Mouse (Mus musculus): ENCODE results near the gene Vmn1r19. TPM values are rescaled to one million over a fixed set of nuclear protein-coding genes. Genes with fewer than 3 reads are reported as not detected.
"Not testable (repeated sequence)": the region's sequence is repeated elsewhere in the genome, so short reads cannot be mapped to it uniquely, and the experiment has no call there.

The Vmn1r19 gene
- polyA plus RNA-seq (2015; fragmentation: Nextera tagmentation; extraction: Ambion mirVana) = not detected in 2 replicates

GRCm38 (mm10) chr6:57403480-57403879 lies at the start of gene Vmn1r19:
Vmn1r19 (plus strand) TSS chr6:57403780.
- not testable (repeated sequence) for H3K4me1 ChIP-seq; H3K27me3 ChIP-seq; H3K9ac ChIP-seq; H3K27ac ChIP-seq; H3K4me2 ChIP-seq; H3K4me3 ChIP-seq (replicated peaks); H3K36me3 ChIP-seq; H3K9me3 ChIP-seq (replicated peaks); ATAC-seq (replicated peaks; ENCODE audit: low FRiP score)
- 71% methylated on average over 3 of the region's 3 CpGs for WGBS

DNA sequence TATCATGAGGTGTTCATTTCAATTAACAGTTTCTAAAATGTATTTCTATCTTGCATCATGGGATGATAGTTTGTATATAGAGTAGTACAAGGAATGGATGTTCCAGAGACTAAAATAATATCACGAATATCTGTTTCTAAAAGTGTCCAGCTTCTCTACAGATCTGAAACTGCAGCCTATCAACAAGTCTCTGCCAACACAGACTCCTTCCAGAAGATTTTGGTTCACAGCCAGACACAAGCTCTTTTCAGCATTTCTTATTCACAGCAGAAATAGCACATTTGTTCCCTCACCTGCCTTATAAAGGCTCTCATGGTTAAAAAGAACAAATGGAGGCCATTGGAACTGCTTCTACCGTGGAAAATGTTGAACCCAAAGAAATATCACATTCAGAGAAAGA lies 46.7 kb upstream of the Vmn1r19 start:
- Histone ChIP-seq H3K27ac (no peak overlapping the region), H3K4me3 (replicated peaks) (no peak overlapping the region), H3K36me3 (no peaks in the 10 kb centered on the region), H3K9me3 (replicated peaks) (no peaks in the 10 kb centered on the region), H3K27me3 (no peaks in the 10 kb centered on the region), H3K9ac (no peak overlapping the region), H3K4me2 (no peak overlapping the region), H3K4me1 (no peaks in the 10 kb centered on the region)
- no peak for ATAC-seq (replicated peaks; ENCODE audit: low FRiP score)
- 78% methylated on average over 2 of the region's 2 CpGs for WGBS

GRCm38 (mm10) chr6:57363627-57364026 lies 40.0 kb upstream of the Vmn1r19 start, which contains the start of gene Vmn1r17:
Vmn1r17 (minus strand) TSS chr6:57363727.
- H3K27me3 ChIP-seq = no peaks in the 10 kb centered on the region
- ATAC-seq (replicated peaks; ENCODE audit: low FRiP score) = no peak
- no peak within 1 kb of the TSS for H3K4me2 ChIP-seq
- 96% methylated on average over 1 of the region's 1 CpGs for WGBS
- H3K9me3 ChIP-seq (replicated peaks) = no peaks in the 10 kb centered on the region
- no peak within 1 kb of the TSS for H3K9ac ChIP-seq
- no peak within 1 kb of the TSS for H3K27ac ChIP-seq
- no peak within 1 kb of the TSS for H3K4me3 ChIP-seq (replicated peaks)
- H3K36me3 ChIP-seq = no peaks in the 10 kb centered on the region
- no peaks in the 10 kb centered on the region for H3K4me1 ChIP-seq

GRCm38 (mm10) chr6:57365866-57366265 lies 37.7 kb upstream of the Vmn1r19 start:
- H3K36me3 ChIP-seq; H3K27ac ChIP-seq; H3K27me3 ChIP-seq; H3K4me2 ChIP-seq; H3K9ac ChIP-seq; H3K9me3 ChIP-seq (replicated peaks); H3K4me1 ChIP-seq; H3K4me3 ChIP-seq (replicated peaks); ATAC-seq (replicated peaks; ENCODE audit: low FRiP score): not testable (repeated sequence)
- 92% methylated on average over 1 of the region's 1 CpGs for WGBS

- no peak overlapping the region for H3K4me2 ChIP-seq
- H3K27me3 ChIP-seq = no peaks in the 10 kb centered on the region
- H3K27ac ChIP-seq = no peak overlapping the region
- no peak overlapping the region for H3K4me3 ChIP-seq (replicated peaks)
- H3K36me3 ChIP-seq = no peaks in the 10 kb centered on the region
- H3K9me3 ChIP-seq (replicated peaks) = no peaks in the 10 kb centered on the region
- H3K9ac ChIP-seq = no peak overlapping the region
- H3K4me1 ChIP-seq = no peaks in the 10 kb centered on the region
- WGBS = 92% methylated on average over 1 of the region's 1 CpGs
- no peak for ATAC-seq (replicated peaks; ENCODE audit: low FRiP score)
Observed at GRCm38 (mm10) chr6:57367496-57367895, 36.1 kb upstream of the Vmn1r19 start.

DNA sequence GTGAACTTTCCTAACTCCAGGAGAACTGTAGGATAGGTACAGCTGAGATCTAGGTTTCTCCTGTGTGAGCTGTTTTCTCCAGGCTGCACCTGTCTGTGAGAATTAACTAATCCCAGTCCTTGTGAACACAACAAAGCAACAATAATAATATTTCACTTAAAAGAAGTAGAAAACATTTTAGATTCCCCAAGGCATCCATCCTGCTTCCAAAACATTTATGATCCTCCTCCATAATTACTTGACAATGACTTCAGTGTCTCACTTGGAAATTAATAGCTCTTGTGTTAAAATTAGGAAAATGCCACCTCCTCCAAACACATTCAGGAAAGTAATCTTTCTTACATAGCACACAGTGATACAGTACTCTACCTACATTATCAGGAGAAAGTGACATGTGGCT lies 7.9 kb upstream of the Vmn1r19 start, which contains the start of gene Vmn1r18:
Gene Vmn1r18 (minus strand): TSS at position 101 of the 400 bp plus-strand sequence.
- ATAC-seq (replicated peaks; ENCODE audit: low FRiP score) = no peak
- H3K4me2 ChIP-seq = no peak within 1 kb of the TSS
- no peak within 1 kb of the TSS for H3K27ac ChIP-seq
- H3K36me3 ChIP-seq = no peaks in the 10 kb centered on the region
- no peaks in the 10 kb centered on the region for H3K27me3 ChIP-seq
- no peak within 1 kb of the TSS for H3K9ac ChIP-seq
- H3K9me3 ChIP-seq (replicated peaks) = no peaks in the 10 kb centered on the region
- H3K4me1 ChIP-seq = no peaks in the 10 kb centered on the region
- H3K4me3 ChIP-seq (replicated peaks) = no peak within 1 kb of the TSS

- no peaks in the 10 kb centered on the region for H3K27me3 ChIP-seq
- no peaks in the 10 kb centered on the region for H3K4me1 ChIP-seq
- H3K36me3 ChIP-seq = no peaks in the 10 kb centered on the region
- WGBS = 63% methylated on average over 1 of the region's 1 CpGs
- H3K9ac ChIP-seq = no peak within 1 kb of the TSS
- no peak within 1 kb of the TSS for H3K4me3 ChIP-seq (replicated peaks)
- H3K9me3 ChIP-seq (replicated peaks) = no peaks in the 10 kb centered on the region
- H3K4me2 ChIP-seq = no peak within 1 kb of the TSS
- no peak within 1 kb of the TSS for H3K27ac ChIP-seq
- ATAC-seq (replicated peaks; ENCODE audit: low FRiP score) = no peak
Observed at GRCm38 (mm10) chr6:57428630-57429029, 25.1 kb downstream of the Vmn1r19 start, which contains the start of gene Vmn1r20. Vmn1r20 (plus strand) TSS chr6:57428930.

DNA sequence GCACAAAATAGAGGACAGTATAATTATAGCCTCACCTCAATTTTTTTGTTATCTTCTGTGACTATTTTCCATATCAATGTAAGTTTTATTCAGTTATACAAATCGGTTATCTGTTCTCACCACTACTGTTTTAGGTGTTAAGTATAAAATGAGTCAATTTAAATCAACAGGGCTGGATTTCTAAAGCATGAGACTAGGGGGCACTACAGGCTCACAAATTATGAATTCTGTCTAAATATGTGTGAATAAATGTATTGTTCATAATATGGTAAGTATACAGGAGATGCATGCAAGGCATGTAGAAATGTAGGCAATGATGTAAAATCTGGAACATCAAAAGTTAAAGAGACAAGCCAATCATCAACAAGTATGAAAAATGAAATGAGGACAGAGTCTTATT lies 27.6 kb downstream of the Vmn1r19 start:
- WGBS = 84% methylated on average over 1 of the region's 1 CpGs
- ATAC-seq (replicated peaks; ENCODE audit: low FRiP score) = no peak

More for the DNA sequence above, 27.6 kb downstream of the Vmn1r19 start:
- Histone ChIP-seq H3K27ac (no peak overlapping the region), H3K36me3 (no peaks in the 10 kb centered on the region), H3K4me2 (no peak overlapping the region), H3K9me3 (replicated peaks) (no peaks in the 10 kb centered on the region), H3K9ac (no peak overlapping the region), H3K27me3 (no peaks in the 10 kb centered on the region), H3K4me1 (no peaks in the 10 kb centered on the region), H3K4me3 (replicated peaks) (no peak overlapping the region)

Other genes starting within 250 kb of the Vmn1r19 start
- gene Vmn1r12, start 246.9 kb upstream of the Vmn1r19 start, polyA plus RNA-seq (2015; fragmentation: Nextera tagmentation; extraction: Ambion mirVana) = not detected in 2 replicates
- not detected in 2 replicates for gene Vmn1r13, start 200.5 kb upstream of the Vmn1r19 start, polyA plus RNA-seq (2015; fragmentation: Nextera tagmentation; extraction: Ambion mirVana)
- not detected in 2 replicates for gene Vmn1r14, start 172.1 kb upstream of the Vmn1r19 start, polyA plus RNA-seq (2015; fragmentation: Nextera tagmentation; extraction: Ambion mirVana)
- not detected in 2 replicates for gene Vmn1r15, start 145.8 kb upstream of the Vmn1r19 start, polyA plus RNA-seq (2015; fragmentation: Nextera tagmentation; extraction: Ambion mirVana)
- gene Vmn1r16, start 74.3 kb upstream of the Vmn1r19 start, polyA plus RNA-seq (2015; fragmentation: Nextera tagmentation; extraction: Ambion mirVana) = not detected in 2 replicates
- not detected in 2 replicates for gene Vmn1r17, start 40.1 kb upstream of the Vmn1r19 start, polyA plus RNA-seq (2015; fragmentation: Nextera tagmentation; extraction: Ambion mirVana)
- gene Vmn1r18, start 8.0 kb upstream of the Vmn1r19 start, polyA plus RNA-seq (2015; fragmentation: Nextera tagmentation; extraction: Ambion mirVana) = not detected in 2 replicates
- gene Vmn1r20, start 25.1 kb downstream of the Vmn1r19 start, polyA plus RNA-seq (2015; fragmentation: Nextera tagmentation; extraction: Ambion mirVana) = not detected in 2 replicates
- 4.3 and 5.0 TPM in 2 replicates for gene Ppm1k, start 131.7 kb downstream of the Vmn1r19 start, polyA plus RNA-seq (2015; fragmentation: Nextera tagmentation; extraction: Ambion mirVana)
- gene Herc6, start 177.2 kb downstream of the Vmn1r19 start, polyA plus RNA-seq (2015; fragmentation: Nextera tagmentation; extraction: Ambion mirVana) = 3.8 and 4.9 TPM in 2 replicates

Data from kidney, embryonic 15.5 days (tissue).